Mouse (Mus musculus) C2C12 (cell line): ENCODE results near the gene B3gnt4. TPM values are rescaled to one million over a fixed set of nuclear protein-coding genes. Genes with fewer than 3 reads are reported as not detected.

Source experiments
- H3K27me3 ChIP-seq: one replicate; pipeline ENCODE4 v1.6.1; 2011; ENCODE audit not compliant: control insufficient read depth, insufficient read depth, insufficient read length
- H3K36me3 ChIP-seq: one replicate; pipeline ENCODE4 v1.6.1; 2011; ENCODE audit not compliant: control insufficient read depth, insufficient read depth
- H3K4me3 ChIP-seq: one replicate; pipeline ENCODE4 v1.5.1; 2011; ENCODE audit warnings: mild to moderate bottlenecking, control low read depth; ENCODE audit not compliant: poor library complexity, insufficient read depth, severe bottlenecking
- H3K79me2 ChIP-seq: one replicate; pipeline ENCODE4 v1.6.1; 2011; ENCODE audit not compliant: control insufficient read depth, insufficient read depth
- H3K79me3 ChIP-seq: one replicate; pipeline ENCODE4 v1.6.1; 2011; ENCODE audit warnings: low read depth, control low read depth
- H3ac ChIP-seq: one replicate; pipeline ENCODE3; 2011; ENCODE audit warnings: low read depth; ENCODE audit not compliant: control insufficient read depth, insufficient read length
- CEBPB ChIP-seq: IDR thresholded peaks from one replicate; pipeline ENCODE4 v1.6.1; 2011; ENCODE audit warnings: low read depth, mild to moderate bottlenecking, control low read depth, moderate library complexity
- CTCF ChIP-seq: IDR thresholded peaks from one replicate; pipeline ENCODE4 v1.5.1; 2011; ENCODE audit not compliant: control insufficient read depth, insufficient read depth, insufficient read length
- FOSL1 ChIP-seq: IDR thresholded peaks from one replicate; pipeline ENCODE4 v1.8.0; 2011; ENCODE audit warnings: mild to moderate bottlenecking, low read length; ENCODE audit not compliant: poor library complexity, insufficient read depth, severe bottlenecking
- MAX ChIP-seq: IDR thresholded peaks from one replicate; pipeline ENCODE4 v1.6.1; 2011; ENCODE audit warnings: mild to moderate bottlenecking, control low read depth
- MYOD1 ChIP-seq: IDR thresholded peaks from one replicate; pipeline ENCODE4 v1.6.1; 2011; ENCODE audit warnings: low read depth; ENCODE audit not compliant: control insufficient read depth, insufficient read length
- MYOG ChIP-seq: IDR thresholded peaks from one replicate; pipeline ENCODE4 v1.6.1; 2011; ENCODE audit not compliant: control insufficient read depth, insufficient read length; ENCODE audit errors: extremely low read depth
- USF1 ChIP-seq: IDR thresholded peaks from one replicate; pipeline ENCODE4 v1.6.1; 2011; ENCODE audit warnings: low read depth, mild to moderate bottlenecking, control low read depth, moderate library complexity
- long read RNA-seq, 2 experiments: library from polyadenylated mRNA; unstranded; transcript quantifications; one replicate each; pipeline ENCODE4 v2.0.0; 2019 to 2020
- polyA plus RNA-seq: library from polyadenylated mRNA; unstranded; fragments of >200 nt; fragmentation: generic; extraction: Trizol; gene quantifications from one replicate; pipeline ENCODE4 v1.2.1, GENCODE M21; 2012; ENCODE audit warnings: missing spikeins

Gene B3gnt4
- polyA plus RNA-seq = 0.33 TPM
- long read RNA-seq, experiment 1 = 0 reads
- long read RNA-seq, experiment 2 = 0 reads

GRCm38 (mm10) chr5:123510160-123510559 is at the start of gene B3gnt4:
Gene B3gnt4 (plus strand): TSS chr5:123510460.
- Histone ChIP-seq H3K79me2 (no peaks in the 10 kb centered on the region), H3K4me3 (no peak within 1 kb of the TSS), H3K36me3 (no peaks in the 10 kb centered on the region), H3K79me3 (no peaks in the 10 kb centered on the region), H3K27me3 (peaks cover 6% of the 10 kb centered on the region), H3ac (no peak within 1 kb of the TSS)
- TF ChIP-seq MYOD1 = no peak
- no peak for TF ChIP-seq MAX
- no peak for TF ChIP-seq CEBPB

- TF ChIP-seq USF1 = no peak
- no peak for TF ChIP-seq CTCF
- no peak for TF ChIP-seq CEBPB
- TF ChIP-seq FOSL1 = no peak
- no peak for TF ChIP-seq MYOD1
- TF ChIP-seq MAX = no peak
- TF ChIP-seq MYOG = no peak
- Histone ChIP-seq H3K27me3 (no peaks in the 10 kb centered on the region), H3ac (no peak overlapping the region), H3K79me3 (no peaks in the 10 kb centered on the region), H3K4me3 (no peak overlapping the region), H3K36me3 (no peaks in the 10 kb centered on the region), H3K79me2 (no peaks in the 10 kb centered on the region)
These were observed 48.8 kb upstream of the B3gnt4 start for GRCm38 (mm10) chr5:123461420-123461819.

GRCm38 (mm10) chr5:123464638-123465037 is 45.6 kb upstream of the B3gnt4 start:
- Histone ChIP-seq H3K79me3 (no peaks in the 10 kb centered on the region), H3K27me3 (peaks cover 1% of the 10 kb centered on the region), H3K4me3 (no peak overlapping the region), H3K79me2 (no peaks in the 10 kb centered on the region), H3ac (no peak overlapping the region), H3K36me3 (no peaks in the 10 kb centered on the region)
- no peak for TF ChIP-seq MAX
- no peak for TF ChIP-seq MYOD1
- no peak for TF ChIP-seq USF1
- TF ChIP-seq FOSL1 = no peak

GRCm38 (mm10) chr5:123470784-123471400 is 39.4 kb upstream of the B3gnt4 start:
- H3K4me3 ChIP-seq = no peak overlapping the region
- H3K36me3 ChIP-seq = no peaks in the 10 kb centered on the region
- H3K79me2 ChIP-seq = no peaks in the 10 kb centered on the region
- TF ChIP-seq CTCF (no peak), CEBPB (no peak), FOSL1 (no peak), MYOG (no peak), MYOD1 (no peak), USF1 (no peak), MAX (no peak)
- peaks cover 9% of the 10 kb centered on the region for H3K27me3 ChIP-seq
- no peak overlapping the region for H3ac ChIP-seq
- no peaks in the 10 kb centered on the region for H3K79me3 ChIP-seq

GRCm38 (mm10) chr5:123473817-123474216 is 36.4 kb upstream of the B3gnt4 start:
- Histone ChIP-seq H3K79me3 (no peaks in the 10 kb centered on the region), H3K27me3 (peaks cover 9% of the 10 kb centered on the region), H3K79me2 (no peaks in the 10 kb centered on the region), H3K36me3 (no peaks in the 10 kb centered on the region), H3K4me3 (no peak overlapping the region), H3ac (no peak overlapping the region)
- TF ChIP-seq USF1 (no peak), CTCF (no peak), MAX (no peak), FOSL1 (no peak), MYOD1 (no peak), MYOG (no peak), CEBPB (no peak)

- Histone ChIP-seq H3K27me3 (peaks cover 46% of the 10 kb centered on the region), H3K79me2 (no peaks in the 10 kb centered on the region), H3ac (no peak overlapping the region), H3K79me3 (no peaks in the 10 kb centered on the region), H3K4me3 (no peak overlapping the region), H3K36me3 (no peaks in the 10 kb centered on the region)
- TF ChIP-seq MAX (no peak), USF1 (no peak), CEBPB (no peak), MYOG (no peak), FOSL1 (no peak), CTCF (no peak), MYOD1 (no peak)
These were observed 22.4 kb upstream of the B3gnt4 start for GRCm38 (mm10) chr5:123487659-123488395.
